Mouse (Mus musculus) lung, postnatal 0 days (tissue): ENCODE data around the gene Scnm1. TPM values are rescaled to one million over a fixed set of nuclear protein-coding genes. Genes with fewer than 3 reads are reported as not detected.
"Not testable (repeated sequence)": the region's sequence is repeated elsewhere in the genome, so short reads cannot be mapped to it uniquely, and the experiment has no call there.

Experiments used
- ATAC-seq: fragments of 200-750 bp; cut with Nextera tagmentation; 2 replicates; pipeline ENCODE4 v1.8.0; 2017; ENCODE audit warnings: moderate library complexity
- DNase-seq: peaks from one replicate; pipeline ENCODE4 v3.0.0-alpha.2; 2016; ENCODE audit warnings: low spot score
- H3K27ac ChIP-seq: fragments of 300-500 bp; sonication (generic); 2 replicates; pipeline ENCODE4 v1.5.1; 2014; ENCODE audit warnings: antibody characterized with exemption, mild to moderate bottlenecking, low read length, mixed read lengths
- H3K27me3 ChIP-seq: fragments of 300-500 bp; sonication (generic); replicated peaks from 2 replicates; pipeline ENCODE4 v1.6.1; 2014; ENCODE audit warnings: low read length, mixed read lengths; ENCODE audit not compliant: insufficient read depth
- H3K36me3 ChIP-seq: fragments of 300-500 bp; sonication (generic); 2 replicates; pipeline ENCODE4 v1.6.1; 2014; ENCODE audit warnings: low read length, mixed read lengths; ENCODE audit not compliant: insufficient read depth
- H3K4me1 ChIP-seq: fragments of 300-500 bp; sonication (generic); 2 replicates; pipeline ENCODE4 v1.6.1; 2014; ENCODE audit warnings: antibody characterized with exemption, low read depth, low read length, mixed read lengths; ENCODE audit not compliant: insufficient read depth
- H3K4me2 ChIP-seq: fragments of 300-500 bp; sonication (generic); replicated peaks from 2 replicates; pipeline ENCODE4 v1.6.1; 2014; ENCODE audit warnings: low read depth, mild to moderate bottlenecking, low read length, moderate library complexity, mixed read lengths
- H3K4me3 ChIP-seq: fragments of 300-500 bp; sonication (generic); 2 replicates; pipeline ENCODE4 v1.5.1; 2014; ENCODE audit warnings: low read depth, low read length
- H3K9ac ChIP-seq: fragments of 300-500 bp; sonication (generic); replicated peaks from 2 replicates; pipeline ENCODE4 v1.6.1; 2014; ENCODE audit warnings: low read depth, mild to moderate bottlenecking
- H3K9me3 ChIP-seq: fragments of 300-500 bp; sonication (generic); 2 replicates; pipeline ENCODE4 v1.6.1; 2016; ENCODE audit warnings: low read length, mixed read lengths
- CTCF ChIP-seq: IDR thresholded peaks from 2 replicates; pipeline ENCODE4 v1.5.1; 2016; ENCODE audit warnings: antibody characterized with exemption, mild to moderate bottlenecking
- EP300 ChIP-seq: IDR thresholded peaks from 2 replicates; pipeline ENCODE4 v1.6.1; 2016; ENCODE audit warnings: antibody characterized with exemption, mild to moderate bottlenecking, control low read depth
- WGBS: fragments of 180-500 bp; shearing (Covaris S2); extraction: QIAGEN DNeasy Blood & Tissue Kit; methylation state at CpG from one replicate; pipeline ENCODE4 v1.1.7; 2014; 5-methylcytosine and 5-hydroxymethylcytosine counted together
- polyA plus RNA-seq: library from polyadenylated mRNA; unstranded; fragments of >200 nt; fragmentation: Nextera tagmentation; extraction: Ambion mirVana; gene quantifications from 2 replicates; pipeline ENCODE4 v1.2.1, GENCODE M21; 2015

Gene Scnm1
- polyA plus RNA-seq, 1 experiment from 2014 or later = 51.8 TPM

- Histone ChIP-seq H3K4me3 (peak overlapping the region; percentile 28), H3K36me3 (no peaks in the 10 kb centered on the region), H3K27me3 (no peaks in the 10 kb centered on the region), H3K9me3 (no peaks in the 10 kb centered on the region), H3K9ac (no peak overlapping the region), H3K4me2 (peak overlapping the region; percentile 50), H3K27ac (0 out of 2 replicates have a peak overlapping the region, but pooled peaks have one; percentile 20), H3K4me1 (peaks cover 7% of the 10 kb centered on the region; the same call in 1 of the 2 replicates)
- WGBS = 17% methylated on average over 6 of the region's 6 CpGs
- peak; percentile 83 for DNase-seq
- ATAC-seq = peak; percentile 19; the same call in 1 of the 2 replicates
- TF ChIP-seq CTCF (no peak), EP300 (no peak)
Measured at GRCm38 (mm10) chr3:95135023-95135422, 1.2 kb upstream of the Scnm1 start.

GRCm38 (mm10) chr3:95134133-95134532 is 322 bp upstream of the Scnm1 start:
- not testable (repeated sequence) for DNase-seq, H3K36me3 ChIP-seq, H3K27ac ChIP-seq

GRCm38 (mm10) chr3:95133176-95133575 is 635 bp downstream of the Scnm1 start:
- Histone ChIP-seq H3K9me3 (no peaks in the 10 kb centered on the region), H3K4me2 (peak overlapping the region; percentile 85), H3K4me1 (peaks cover 7% of the 10 kb centered on the region; the same call in 1 of the 2 replicates), H3K9ac (peak overlapping the region; percentile 71), H3K27ac (peak overlapping the region; percentile 74; the same call in 1 of the 2 replicates), H3K4me3 (peak overlapping the region; percentile 60), H3K27me3 (no peaks in the 10 kb centered on the region), H3K36me3 (0 out of 2 replicates have a peak, but pooled peaks cover 6% of the 10 kb centered on the region)
- DNase-seq (no peak), ATAC-seq (no peak; the same call in 1 of the 2 replicates)
- TF ChIP-seq CTCF (no peak), EP300 (no peak)
- WGBS = 49% methylated on average over 11 of the region's 11 CpGs

More at GRCm38 (mm10) chr3:95134133-95134532, 322 bp upstream of the Scnm1 start:
- H3K27me3 ChIP-seq, H3K9ac ChIP-seq, H3K4me1 ChIP-seq, H3K4me2 ChIP-seq, H3K9me3 ChIP-seq: not testable (repeated sequence)
- WGBS = no CpG with 5 or more reads among the region's 12 CpGs
- ATAC-seq = peak; percentile 45
- H3K4me3 ChIP-seq = peak overlapping the region; percentile 60; the same call in 1 of the 2 replicates

- WGBS = 83% methylated on average over 2 of the region's 2 CpGs
- H3K4me1 ChIP-seq, H3K4me2 ChIP-seq, H3K27me3 ChIP-seq, H3K4me3 ChIP-seq, ATAC-seq, H3K9me3 ChIP-seq, H3K36me3 ChIP-seq, DNase-seq, H3K27ac ChIP-seq, H3K9ac ChIP-seq: not testable (repeated sequence)
- peak; percentile 38; the same call in 1 of the 2 replicates for TF ChIP-seq CTCF
- 0 out of 2 replicates have a peak, but pooled peaks have one; percentile 10 for TF ChIP-seq EP300
Measured at GRCm38 (mm10) chr3:95132389-95132788, 1.4 kb downstream of the Scnm1 start.

- DNase-seq (no peak), ATAC-seq (no peak)
- no peak overlapping the region for H3K27ac ChIP-seq
- H3K36me3 ChIP-seq = 0 out of 2 replicates have a peak, but pooled peaks cover 6% of the 10 kb centered on the region
- no peaks in the 10 kb centered on the region for H3K27me3 ChIP-seq
- H3K9me3 ChIP-seq = no peaks in the 10 kb centered on the region
- H3K4me3 ChIP-seq = no peak overlapping the region
- no peak overlapping the region for H3K4me2 ChIP-seq
- no peak overlapping the region for H3K9ac ChIP-seq
- TF ChIP-seq EP300 = no peak
- TF ChIP-seq CTCF = no peak
- peaks cover 6% of the 10 kb centered on the region; the same call in 1 of the 2 replicates for H3K4me1 ChIP-seq
- WGBS = 64% methylated on average over 5 of the region's 5 CpGs
Measured at GRCm38 (mm10) chr3:95130081-95130480, 3.7 kb downstream of the Scnm1 start.

GRCm38 (mm10) chr3:95129226-95129651 is 4.6 kb downstream of the Scnm1 start:
- Histone ChIP-seq H3K36me3 (0 out of 2 replicates have a peak, but pooled peaks cover 6% of the 10 kb centered on the region), H3K4me2 (no peak overlapping the region), H3K27me3 (no peaks in the 10 kb centered on the region), H3K4me1 (peaks cover 8% of the 10 kb centered on the region; the same call in 1 of the 2 replicates), H3K27ac (no peak overlapping the region), H3K9me3 (no peaks in the 10 kb centered on the region), H3K9ac (no peak overlapping the region), H3K4me3 (no peak overlapping the region)
- no peak for ATAC-seq
- no peak for DNase-seq
- WGBS = 50% methylated on average over 6 of the region's 6 CpGs
- TF ChIP-seq EP300 = no peak
- no peak for TF ChIP-seq CTCF
